Comparison of ENCODE assay signal across 8 mouse cellular contexts in genomic region chr7:44998501-44998955, GRCm38 (mm10). TPM values are rescaled to one million over a fixed set of nuclear protein-coding genes. Genes with fewer than 3 reads are reported as not detected.
DNase-seq lines count a peak whose midpoint lies in the region; ATAC-seq and TF ChIP-seq lines count a peak whose summit lies in the region.

Bcl2l12 (minus strand) TSS chr7:44998712.

- TF ChIP-seq POLR2A in cerebellum, adult 2 months (IDR thresholded peaks at IDR 0.05; ENCODE audit: borderline replicate concordance, insufficient read depth, low read length): no peak

- no peak for TF ChIP-seq CTCF in cerebellum, adult 2 months (IDR thresholded peaks at IDR 0.05; ENCODE audit: borderline replicate concordance, insufficient read depth, low read depth, low read length)

- no peaks in the 10 kb centered on the region for H3K27me3 ChIP-seq in cerebellum, adult 2 months (ENCODE audit: control insufficient read depth, insufficient read depth, low read length)
- H3K27me3 ChIP-seq in forebrain, embryonic 13.5 days: no peaks in the 10 kb centered on the region
- no peaks in the 10 kb centered on the region for H3K27me3 ChIP-seq in limb, embryonic 10.5 days (ENCODE audit: low read depth, poor library complexity, severe bottlenecking)
- H3K27me3 ChIP-seq in midbrain, embryonic 11.5 days (ENCODE audit: control insufficient read depth, insufficient read depth, low read length): no peaks in the 10 kb centered on the region

- H3K27ac ChIP-seq in cerebellum, adult 2 months (ENCODE audit: insufficient read depth, low read length): peak within 1 kb of the TSS; percentile 57; the same call in 1 of the 2 replicates
- H3K27ac ChIP-seq in forebrain, embryonic 13.5 days: peak within 1 kb of the TSS; percentile 67
- H3K27ac ChIP-seq in limb, embryonic 10.5 days: peak within 1 kb of the TSS; percentile 91
- peak within 1 kb of the TSS; percentile 41; the same call in 1 of the 2 replicates for H3K27ac ChIP-seq in midbrain, embryonic 11.5 days (ENCODE audit: low read depth, low read length)

- 1% methylated on average over 18 of the region's 18 CpGs for WGBS in cerebellum, adult 2 months
- WGBS in forebrain, embryonic 13.5 days: 3% methylated on average over 18 of the region's 18 CpGs
- 4% methylated on average over 18 of the region's 18 CpGs for WGBS in limb, embryonic 10.5 days
- 3% methylated on average over 18 of the region's 18 CpGs for WGBS in midbrain, embryonic 11.5 days

- DNase-seq in cerebellum, adult 2 months: peak; percentile 47 to 54
- no peak for DNase-seq in cerebellum, adult 11-12 months
- peak; percentile 70 for DNase-seq in adrenal gland, postnatal 25 days
- DNase-seq in heart, postnatal 4 days: peak; percentile 70
- peak; percentile 69 for DNase-seq in limb, embryonic 10.5 days (ENCODE audit: low spot score)
- DNase-seq in midbrain, embryonic 11.5 days (ENCODE audit: low spot score, missing footprints): peak; percentile 93
- peak; percentile 25 for DNase-seq in thymus, postnatal 25 days

- peak within 1 kb of the TSS; percentile 87 for H3K4me2 ChIP-seq in forebrain, embryonic 13.5 days
- H3K4me2 ChIP-seq in midbrain, embryonic 11.5 days: peak within 1 kb of the TSS; percentile 82

- no peak for ATAC-seq in forebrain, embryonic 13.5 days
- ATAC-seq in midbrain, embryonic 11.5 days (ENCODE audit: low FRiP score): peak; percentile 9; the same call in 1 of the 2 replicates

- H3K4me3 ChIP-seq in cerebellum, adult 2 months (replicated peaks; ENCODE audit: insufficient read depth, low read depth, low read length): peak within 1 kb of the TSS; percentile 54
- H3K4me3 ChIP-seq in forebrain, embryonic 13.5 days: peak within 1 kb of the TSS; percentile 61
- peak within 1 kb of the TSS; percentile 75 for H3K4me3 ChIP-seq in limb, embryonic 10.5 days
- H3K4me3 ChIP-seq in midbrain, embryonic 11.5 days (ENCODE audit: low read depth, low read length): peak within 1 kb of the TSS; percentile 64

- peak within 1 kb of the TSS; percentile 88 for H3K9ac ChIP-seq in forebrain, embryonic 13.5 days
- H3K9ac ChIP-seq in midbrain, embryonic 11.5 days (ENCODE audit: low read length): peak within 1 kb of the TSS; percentile 77

- H3K9me3 ChIP-seq in forebrain, embryonic 13.5 days (replicated peaks): no peaks in the 10 kb centered on the region
- no peaks in the 10 kb centered on the region for H3K9me3 ChIP-seq in limb, embryonic 10.5 days (replicated peaks)
- H3K9me3 ChIP-seq in midbrain, embryonic 11.5 days (ENCODE audit: control insufficient read depth, low read length): no peaks in the 10 kb centered on the region

- H3K36me3 ChIP-seq in forebrain, embryonic 13.5 days (ENCODE audit: poor library complexity, severe bottlenecking): peaks cover 54% of the 10 kb centered on the region
- H3K36me3 ChIP-seq in limb, embryonic 10.5 days: peaks cover 69% of the 10 kb centered on the region
- H3K36me3 ChIP-seq in midbrain, embryonic 11.5 days (ENCODE audit: control insufficient read depth, insufficient read depth, low read length): peaks cover 32% of the 10 kb centered on the region; the same call in 1 of the 2 replicates

- peaks cover 12% of the 10 kb centered on the region for H3K4me1 ChIP-seq in cerebellum, adult 2 months (ENCODE audit: control insufficient read depth, insufficient read depth, low read length)
- peaks cover 33% of the 10 kb centered on the region for H3K4me1 ChIP-seq in forebrain, embryonic 13.5 days
- peaks cover 38% of the 10 kb centered on the region for H3K4me1 ChIP-seq in limb, embryonic 10.5 days
- H3K4me1 ChIP-seq in midbrain, embryonic 11.5 days (ENCODE audit: control insufficient read depth, insufficient read depth, low read length): peaks cover 25% of the 10 kb centered on the region

RNA-seq across cellular contexts. Expression of gene Bcl2l12, which starts in this region (rescaled TPM):
- polyA plus RNA-seq in cerebellum, adult 2 months (2012; rRNA removed): 6.0 and 6.4 TPM in 2 replicates
- 18.7 and 24.4 TPM in 2 replicates for total RNA-seq in adrenal gland, postnatal 25 days (2021)
- polyA plus RNA-seq in forebrain, embryonic 13.5 days (2015; fragmentation: Nextera tagmentation; extraction: Ambion mirVana): 40.5 and 45.6 TPM in 2 replicates
- 10 to 100 TPM; 21.7 to 25.2 TPM for total RNA-seq in heart, postnatal 4 days (2021)
- polyA plus RNA-seq in limb, embryonic 10.5 days (2016; fragmentation: Nextera tagmentation; extraction: Ambion mirVana): 89.7 and 92.2 TPM in 2 replicates
- polyA plus RNA-seq in midbrain, embryonic 11.5 days (2014; fragmentation: Nextera tagmentation; extraction: Ambion mirVana): 56.0 and 62.2 TPM in 2 replicates

Comparison
In these comparisons a context has a peak if more than half of its experiments do, and no peak if none do; other contexts are left out.
1. H3K27ac ChIP-seq: peak in every context shown above with its lines; median percentile 91 in limb, embryonic 10.5 days; 67 in forebrain, embryonic 13.5 days; 57 in cerebellum, adult 2 months; 41 in midbrain, embryonic 11.5 days.